Mouse (Mus musculus) pancreas, adult 10 weeks (tissue): ENCODE data around the gene Khdc1b. TPM values are rescaled to one million over a fixed set of nuclear protein-coding genes. Genes with fewer than 3 reads are reported as not detected.

Experiments used
- polyA plus RNA-seq: library from polyadenylated mRNA; stranded (reverse); fragments of 350-450 nt; fragmentation: Illumina TruSeq; extraction: RNeasy Lipid Tissue Mini Kit (QIAGEN cat#74804); gene quantifications from one replicate; pipeline ENCODE4 v1.2.3, GENCODE M21; 2015; ENCODE audit warnings: low read depth, low replicate concordance; ENCODE audit not compliant: insufficient read depth

Gene Khdc1b
- polyA plus RNA-seq = not detected

GRCm38 (mm10) chr1:21383256-21383655 is at the start of gene Khdc1b:
Gene Khdc1b, plus strand, starts transcription at chr1:21383556.

GRCm38 (mm10) chr1:21349341-21349740 is 34.0 kb upstream of the Khdc1b start, which contains the start of gene Khdc1a:
Gene Khdc1a, plus strand, starts transcription at chr1:21349641.

DNA sequence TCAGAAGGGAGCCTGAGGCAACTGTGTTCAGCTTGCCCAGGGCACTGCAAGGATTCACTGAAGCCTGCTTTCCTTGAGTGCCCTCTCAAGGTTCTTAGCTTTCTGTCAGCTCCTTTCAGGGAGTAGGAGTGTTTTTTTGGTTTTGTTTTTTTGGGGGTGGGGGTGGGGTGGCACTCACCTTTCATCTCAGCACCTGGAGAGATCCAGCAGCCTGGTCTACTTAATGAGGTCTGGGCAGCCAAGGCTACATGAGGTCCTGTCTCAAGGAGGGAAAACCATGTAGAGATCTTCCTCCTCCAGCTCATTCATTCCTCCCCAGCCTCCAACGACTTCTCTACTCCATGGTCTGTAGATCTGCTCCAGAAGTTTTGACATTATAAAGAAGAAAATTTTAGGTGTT is 15.3 kb upstream of the Khdc1b start, which contains the start of gene Khdc1c:
TSS of gene Khdc1c (plus strand) at position 301 of the 400 bp plus-strand sequence.

Other genes with a start within 250 kb of the Khdc1b start
- 1.5 TPM for gene Tmem14a, start 165.0 kb upstream of the Khdc1b start, polyA plus RNA-seq
- 14.9 TPM for gene Gsta3, start 143.0 kb upstream of the Khdc1b start, polyA plus RNA-seq
- not detected for gene Khdc1a, start 33.9 kb upstream of the Khdc1b start, polyA plus RNA-seq
- not detected for gene Khdc1c, start 15.2 kb upstream of the Khdc1b start, polyA plus RNA-seq